Mouse (Mus musculus): Measurements from ENCODE around the gene Gm11634. TPM values are rescaled to one million over a fixed set of nuclear protein-coding genes. Genes with fewer than 3 reads are reported as not detected.
"Not testable (repeated sequence)": the region's sequence is repeated elsewhere in the genome, so short reads cannot be mapped to it uniquely, and the experiment has no call there.

Gm11634 gene
- total RNA-seq, 2 experiments from 2014 or later, result not detected

DNA sequence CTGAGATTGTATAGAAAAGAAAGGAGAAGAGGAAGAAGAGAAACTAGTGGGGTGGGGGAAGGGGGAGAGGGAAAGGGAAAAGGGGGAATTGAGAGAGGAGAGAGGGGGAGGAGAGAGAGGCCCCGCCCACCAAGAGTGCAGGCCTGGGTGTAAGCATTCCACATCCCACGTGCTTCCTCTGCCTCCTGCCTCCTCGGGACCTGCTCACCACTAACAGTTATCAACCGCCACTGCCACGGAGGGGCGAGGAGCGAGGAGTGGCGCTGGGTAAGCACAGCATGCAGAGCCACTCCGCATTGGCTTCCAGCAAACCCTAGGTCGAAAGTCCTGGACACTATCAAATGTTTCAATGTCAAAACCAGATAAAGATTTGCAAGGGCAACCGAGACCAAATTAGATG is 11.4 kb upstream of the Gm11634 start:
- TF ChIP-seq CTCF (IDR thresholded peaks at IDR 0.05), result no peak
- no peak for DNase-seq (ENCODE audit: extremely low spot score in 1 of 2, low spot score in 2 of 2)
- Histone ChIP-seq H3K4me3 (no peak overlapping the region), H3K27ac (no peak overlapping the region)
- intact Hi-C loops (cut with DNase I), result no loop called here

GRCm38 (mm10) chr11:101607134-101607533 is 8.1 kb upstream of the Gm11634 start:
- intact Hi-C loops (cut with DNase I); H3K4me3 ChIP-seq; H3K27ac ChIP-seq; DNase-seq (ENCODE audit: extremely low spot score in 1 of 2, low spot score in 2 of 2): not testable (repeated sequence)

DNA sequence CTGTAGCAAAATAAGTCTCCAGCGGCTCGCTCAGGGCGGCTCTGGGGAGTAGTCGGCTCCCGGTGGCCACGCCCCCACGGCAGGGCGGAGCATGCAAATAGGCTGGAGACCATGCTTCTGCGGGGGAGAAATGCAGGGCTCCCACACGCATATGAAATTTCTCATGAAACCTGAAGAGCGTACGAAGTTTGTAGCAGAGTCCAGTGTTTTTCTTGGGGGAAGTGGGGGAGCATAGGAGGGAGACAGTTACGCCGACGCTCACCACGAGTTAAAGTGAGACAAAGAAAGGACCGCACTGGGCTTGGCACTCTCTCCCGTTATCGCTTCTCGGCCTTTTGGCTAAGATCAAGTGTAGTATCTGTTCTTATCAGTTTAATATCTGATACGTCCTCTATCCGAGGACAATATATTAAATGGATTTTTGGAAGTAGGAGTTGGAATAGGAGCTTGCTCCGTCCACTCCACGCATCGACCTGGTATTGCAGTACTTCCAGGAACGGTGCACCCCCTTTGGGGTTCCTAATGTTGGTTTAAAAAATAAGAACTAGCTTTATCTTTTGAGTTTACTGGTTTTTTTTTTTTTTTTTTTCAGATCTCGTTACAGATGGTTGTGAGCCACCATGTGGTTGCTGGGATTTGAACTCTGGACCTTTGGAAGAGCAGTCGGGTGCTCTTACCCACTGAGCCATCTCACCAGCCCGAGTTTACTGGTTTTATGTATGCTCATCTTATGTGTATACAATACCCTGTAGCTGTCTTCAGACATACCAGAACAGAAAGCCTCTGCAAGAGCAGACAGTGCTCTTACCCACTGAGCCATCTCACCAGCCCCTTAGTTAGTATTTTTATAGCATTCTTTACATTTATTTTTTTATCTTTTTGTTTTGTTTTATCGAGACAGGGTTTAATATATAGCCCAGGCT is 5.7 kb upstream of the Gm11634 start:
- H3K4me3 ChIP-seq, result peak overlapping the region; percentile 44
- intact Hi-C loops (cut with DNase I); H3K27ac ChIP-seq: not testable (repeated sequence)
- DNase-seq (ENCODE audit: extremely low spot score in 1 of 2, low spot score in 2 of 2), result peak in 1 of 2 experiments; percentile 31

- TF ChIP-seq CTCF (IDR thresholded peaks at IDR 0.05), result no peak
- no peak for DNase-seq (ENCODE audit: extremely low spot score in 1 of 2, low spot score in 2 of 2)
- Histone ChIP-seq H3K4me3 (peak overlapping the region; percentile 44), H3K27ac (no peak overlapping the region)
- intact Hi-C loops (cut with DNase I), result no loop called here
Observed at GRCm38 (mm10) chr11:101604116-101604515, 5.1 kb upstream of the Gm11634 start.

DNA sequence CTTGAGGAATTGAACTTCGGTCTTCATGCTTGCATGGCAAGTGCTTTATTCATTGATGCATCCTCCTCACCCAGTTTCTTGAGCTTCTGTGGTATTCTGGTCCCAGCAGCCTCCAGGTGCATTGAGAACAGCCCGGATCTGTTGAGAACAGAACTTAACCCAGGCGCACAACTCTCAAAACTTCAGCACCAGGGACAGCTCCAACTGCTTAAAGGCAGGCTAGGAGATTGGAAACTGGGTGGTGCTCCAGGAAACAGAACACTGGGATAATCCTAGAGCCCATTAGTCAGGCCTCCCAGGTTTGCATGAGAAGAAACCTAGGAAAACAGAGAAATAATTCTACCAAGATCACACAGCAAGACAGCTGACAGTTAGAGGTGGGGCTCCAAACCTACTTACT is 3.4 kb upstream of the Gm11634 start:
- TF ChIP-seq CTCF (IDR thresholded peaks at IDR 0.05), result no peak
- no peak for DNase-seq (ENCODE audit: extremely low spot score in 1 of 2, low spot score in 2 of 2)
- Histone ChIP-seq H3K4me3 (no peak overlapping the region), H3K27ac (no peak overlapping the region)
- intact Hi-C loops (cut with DNase I), result no loop called here

DNA sequence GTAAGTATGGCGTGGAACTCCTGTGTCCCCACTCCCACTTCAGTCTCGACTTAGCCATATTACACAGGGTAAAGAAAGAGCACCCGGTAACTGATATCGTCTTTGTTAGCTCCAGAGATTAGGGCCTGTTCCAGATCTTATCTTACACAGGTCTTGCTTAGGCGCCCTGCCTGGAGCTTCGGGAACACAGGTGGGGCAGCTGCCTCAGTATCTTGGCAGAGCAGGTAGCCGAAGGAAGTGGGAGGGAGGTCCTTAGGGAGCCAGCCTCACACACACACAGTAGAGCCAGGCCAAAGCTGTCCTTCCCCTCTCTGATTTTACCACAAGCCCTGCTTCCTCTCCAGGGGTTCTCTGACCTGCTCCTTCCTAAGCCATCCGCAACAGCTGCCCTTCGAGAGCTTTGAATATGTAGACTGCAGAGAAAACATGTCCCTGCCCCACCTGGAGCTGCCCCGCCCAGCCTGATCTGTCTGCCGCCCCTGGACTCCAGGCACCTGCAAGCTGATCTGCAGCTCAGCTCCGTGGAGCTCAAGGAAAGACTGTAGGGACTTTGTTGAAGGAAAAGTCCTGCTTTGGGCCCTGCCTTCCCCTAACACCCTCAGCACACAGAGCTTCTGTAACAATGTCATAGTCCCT is 8.9 kb downstream of the Gm11634 start:
- DNase-seq (ENCODE audit: extremely low spot score in 1 of 2, low spot score in 2 of 2), result no peak
- no peak overlapping the region for H3K4me3 ChIP-seq
- intact Hi-C loops (cut with DNase I), result loop anchor here (5.0 kb wide), 1 partner anchor 142 kb away; the partner anchor contains the start of gene Dhx8
- H3K27ac ChIP-seq, result no peak overlapping the region
- TF ChIP-seq CTCF (IDR thresholded peaks at IDR 0.05), result no peak

DNA sequence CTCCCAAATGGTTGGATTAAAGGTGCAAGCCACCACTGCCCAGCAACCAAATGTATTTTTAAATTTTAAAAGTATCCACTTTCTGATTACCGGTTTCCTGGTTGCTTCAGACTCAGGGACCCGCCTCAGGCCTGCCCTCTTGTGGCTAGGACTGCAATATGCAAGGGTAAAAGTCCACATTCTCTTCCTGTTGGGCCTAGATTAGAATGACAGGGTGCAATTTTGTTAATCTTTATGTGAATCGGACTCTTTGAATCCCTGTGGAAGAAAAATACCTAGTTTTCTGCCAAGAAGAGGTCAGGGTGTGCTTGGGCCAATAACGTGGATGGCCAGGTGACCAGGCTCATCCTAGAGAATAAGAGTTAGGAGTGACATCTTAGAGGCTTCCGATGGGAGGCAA is 9.6 kb downstream of the Gm11634 start:
- DNase-seq (ENCODE audit: extremely low spot score in 1 of 2, low spot score in 2 of 2), result peak; percentile 20 to 56
- intact Hi-C loops (cut with DNase I), result loop anchor here (5.0 kb wide), 1 partner anchor 143 kb away; the partner anchor contains the start of gene Dhx8
- no peak overlapping the region for H3K27ac ChIP-seq
- no peak overlapping the region for H3K4me3 ChIP-seq
- TF ChIP-seq CTCF (IDR thresholded peaks at IDR 0.05), result no peak; the same call in none of the 2 replicates

- Histone ChIP-seq H3K27ac (no peak overlapping the region), H3K4me3 (no peak overlapping the region)
- intact Hi-C loops (cut with DNase I), result loop anchor here (5.0 kb wide), 1 partner anchor 143 kb away; the partner anchor contains the start of gene Dhx8
- no peak for TF ChIP-seq CTCF (IDR thresholded peaks at IDR 0.05)
- DNase-seq (ENCODE audit: extremely low spot score in 1 of 2, low spot score in 2 of 2), result no peak
Observed at GRCm38 (mm10) chr11:101588868-101589267, 10.2 kb downstream of the Gm11634 start.

GRCm38 (mm10) chr11:101587676-101588075 is 11.4 kb downstream of the Gm11634 start:
- H3K4me3 ChIP-seq, result no peak overlapping the region
- TF ChIP-seq CTCF (IDR thresholded peaks at IDR 0.05), result no peak
- 0 out of 2 replicates have a peak overlapping the region, but pooled peaks have one; percentile 7 for H3K27ac ChIP-seq
- intact Hi-C loops (cut with DNase I), result loop anchor here (5.0 kb wide), 1 partner anchor 145 kb away; the partner anchor contains the start of gene Dhx8
- peak; percentile 26 to 50 for DNase-seq (ENCODE audit: extremely low spot score in 1 of 2, low spot score in 2 of 2)

DNA sequence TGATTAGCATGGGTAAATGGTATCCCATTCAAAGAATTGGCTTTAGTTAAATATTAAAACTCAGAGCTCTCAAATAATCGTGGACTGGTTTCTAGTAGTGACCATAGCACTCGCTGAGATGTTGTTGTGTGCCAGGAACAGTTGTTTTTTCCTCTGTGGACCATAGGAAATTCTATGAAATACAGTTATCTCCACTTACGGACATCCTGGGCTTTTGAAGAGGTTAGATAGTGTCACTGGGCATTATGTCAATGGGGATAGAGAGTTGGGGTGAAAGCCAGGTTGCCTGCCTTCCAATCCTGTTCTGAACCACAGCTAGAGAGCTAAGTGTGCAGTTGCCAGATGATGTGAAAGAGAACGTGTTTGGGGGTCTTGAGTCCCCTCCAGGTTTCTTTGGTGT is 13.3 kb downstream of the Gm11634 start:
- intact Hi-C loops (cut with DNase I), result loop anchor here (5.0 kb wide), 1 partner anchor 146 kb away; the partner anchor contains the start of gene Dhx8
- TF ChIP-seq CTCF (IDR thresholded peaks at IDR 0.05), result no peak
- no peak overlapping the region for H3K4me3 ChIP-seq

DNA sequence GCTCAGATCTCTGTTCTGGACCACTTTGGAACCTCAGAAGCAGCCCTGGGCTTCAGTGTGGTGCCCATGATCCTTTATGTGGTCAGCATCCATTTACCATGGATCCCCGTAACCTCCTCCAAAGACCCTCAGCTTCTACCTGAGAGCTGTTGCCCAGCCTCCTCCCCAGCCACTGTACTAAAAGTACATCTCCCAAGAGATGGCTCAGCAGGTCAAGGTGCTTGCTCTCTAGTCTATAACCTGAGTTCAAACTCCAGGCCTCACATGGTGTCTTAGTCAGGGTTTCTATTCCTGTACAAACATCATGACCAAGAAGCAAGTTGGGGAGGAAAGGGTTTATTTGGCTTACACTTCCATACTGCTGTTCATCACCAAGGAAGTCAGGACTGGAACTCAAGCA is 14.0 kb downstream of the Gm11634 start:
- DNase-seq (ENCODE audit: extremely low spot score in 1 of 2, low spot score in 2 of 2); H3K4me3 ChIP-seq; H3K27ac ChIP-seq: not testable (repeated sequence)
- intact Hi-C loops (cut with DNase I), result loop anchor here (5.0 kb wide), 1 partner anchor 147 kb away; the partner anchor contains the start of gene Dhx8

More for the DNA sequence above, 13.3 kb downstream of the Gm11634 start:
- no peak overlapping the region for H3K27ac ChIP-seq
- no peak for DNase-seq (ENCODE audit: extremely low spot score in 1 of 2, low spot score in 2 of 2)

DNA sequence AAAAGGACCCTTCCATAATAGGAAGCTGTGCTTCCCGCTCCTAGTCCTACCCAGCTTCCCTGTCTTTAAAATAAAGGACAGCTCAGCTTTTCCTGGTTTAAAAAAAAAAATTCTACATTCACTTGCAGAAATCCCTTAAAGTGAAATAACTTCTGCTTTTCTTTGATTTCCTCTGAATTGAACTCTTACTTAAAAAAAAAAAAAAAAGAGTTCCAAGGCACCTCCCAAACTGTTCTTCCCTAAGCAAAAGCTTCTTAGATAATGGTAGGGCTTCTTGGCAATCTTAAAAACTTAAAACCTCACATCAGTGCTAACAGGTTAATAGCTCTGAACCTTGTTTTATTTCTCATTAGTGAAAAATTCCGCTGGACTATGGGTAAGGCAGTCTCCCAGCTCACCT is 15.9 kb downstream of the Gm11634 start:
- TF ChIP-seq CTCF (IDR thresholded peaks at IDR 0.05), result no peak
- intact Hi-C loops (cut with DNase I), result no loop called here
- Histone ChIP-seq H3K27ac (no peak overlapping the region), H3K4me3 (no peak overlapping the region)
- DNase-seq (ENCODE audit: extremely low spot score in 1 of 2, low spot score in 2 of 2), result no peak

Measured in left cerebral cortex, adult 2 months (tissue).